Mouse (Mus musculus) CH12F3 (cell line): ENCODE data around the gene Hnrnpab.

Experiments used
- in situ Hi-C: fragments of 300-500 bp; cut with MboI; formaldehyde crosslinking; loops from 2 replicates; pipeline ENCODE4 v1.14.3; 2020; ENCODE audit warnings: low sequenced_read_pairs

The Hnrnpab gene

GRCm38 (mm10) chr11:51606447-51607095 is at the start of gene Hnrnpab:
Hnrnpab (minus strand) TSS chr11:51606847.
- in situ Hi-C loops, result no loop called here

- in situ Hi-C loops, result no loop called here
Measured at GRCm38 (mm10) chr11:51654891-51655290, 48.2 kb upstream of the Hnrnpab start.

- in situ Hi-C loops, result no loop called here
Measured at GRCm38 (mm10) chr11:51653736-51654135, 47.1 kb upstream of the Hnrnpab start.

GRCm38 (mm10) chr11:51652889-51653418 is 46.3 kb upstream of the Hnrnpab start:
- in situ Hi-C loops, result no loop called here

- in situ Hi-C loops, result no loop called here
Measured at GRCm38 (mm10) chr11:51650691-51651515, 44.3 kb upstream of the Hnrnpab start, which contains the start of the genes N4bp3 and D930048N14Rik. N4bp3 (minus strand) TSS chr11:51650842. D930048N14Rik (plus strand) TSS chr11:51650954.

- in situ Hi-C loops, result no loop called here
Measured at GRCm38 (mm10) chr11:51650261-51650660, 43.6 kb upstream of the Hnrnpab start.

- in situ Hi-C loops, result no loop called here
Measured at GRCm38 (mm10) chr11:51649889-51650199, 43.2 kb upstream of the Hnrnpab start.

GRCm38 (mm10) chr11:51649111-51649888 is 42.7 kb upstream of the Hnrnpab start:
- in situ Hi-C loops, result no loop called here

GRCm38 (mm10) chr11:51648566-51648965 is 41.9 kb upstream of the Hnrnpab start:
- in situ Hi-C loops, result no loop called here

GRCm38 (mm10) chr11:51646751-51647667 is 40.4 kb upstream of the Hnrnpab start:
- in situ Hi-C loops, result no loop called here

GRCm38 (mm10) chr11:51646245-51646644 is 39.6 kb upstream of the Hnrnpab start:
- in situ Hi-C loops, result no loop called here

GRCm38 (mm10) chr11:51645293-51645692 is 38.6 kb upstream of the Hnrnpab start:
- in situ Hi-C loops, result no loop called here

GRCm38 (mm10) chr11:51644217-51644616 is 37.6 kb upstream of the Hnrnpab start:
- in situ Hi-C loops, result no loop called here

GRCm38 (mm10) chr11:51643761-51644160 is 37.1 kb upstream of the Hnrnpab start:
- in situ Hi-C loops, result no loop called here

- in situ Hi-C loops, result no loop called here
Measured at GRCm38 (mm10) chr11:51643202-51643601, 36.6 kb upstream of the Hnrnpab start.

GRCm38 (mm10) chr11:51640748-51641147 is 34.1 kb upstream of the Hnrnpab start:
- in situ Hi-C loops, result no loop called here

GRCm38 (mm10) chr11:51638497-51638896 is 31.9 kb upstream of the Hnrnpab start:
- in situ Hi-C loops, result no loop called here

GRCm38 (mm10) chr11:51637971-51638414 is 31.3 kb upstream of the Hnrnpab start:
- in situ Hi-C loops, result no loop called here

- in situ Hi-C loops, result no loop called here
Measured at GRCm38 (mm10) chr11:51636323-51636684, 29.7 kb upstream of the Hnrnpab start.
